Mouse (Mus musculus): ENCODE results near the gene Scd2. TPM values are rescaled to one million over a fixed set of nuclear protein-coding genes. Genes with fewer than 3 reads are reported as not detected.

The Scd2 gene
- polyA plus RNA-seq, 1 experiment from 2014 or later, result 224 TPM

DNA sequence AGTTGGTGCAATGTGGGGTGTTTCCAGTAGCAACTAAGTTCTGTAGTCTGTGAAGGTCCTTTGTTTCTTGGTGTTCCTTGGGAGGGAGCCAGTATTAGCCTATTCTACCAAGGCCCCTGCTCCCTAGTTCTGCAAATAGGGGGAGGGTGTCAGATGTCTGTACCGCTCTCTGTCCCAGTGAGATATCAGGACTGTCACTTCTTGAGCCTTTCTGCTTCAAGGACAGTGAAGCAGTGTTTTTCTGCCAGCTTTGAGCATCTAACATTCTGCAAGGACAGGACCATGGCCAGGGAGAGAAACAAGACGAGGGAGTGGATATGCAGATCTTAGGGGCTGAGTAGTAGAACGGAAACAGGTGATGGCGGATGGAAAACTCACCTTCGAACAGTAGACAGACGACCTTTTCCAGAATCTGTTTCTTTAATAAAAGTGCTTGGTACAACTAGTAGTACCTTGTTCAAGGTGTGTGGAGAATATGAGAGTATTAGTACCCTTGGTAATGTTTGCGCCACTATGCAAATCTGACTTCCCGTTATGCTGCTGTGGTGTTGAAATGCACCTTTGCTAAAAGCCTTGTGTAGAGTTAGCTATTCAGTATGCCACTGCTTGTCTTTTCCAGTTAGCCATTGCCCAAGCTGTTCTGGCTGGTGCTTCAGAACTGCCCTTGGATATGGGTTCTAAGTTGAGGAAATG is 3.7 kb downstream of the Scd2 start:
- H3K27ac ChIP-seq (replicated peaks; ENCODE audit: low read depth, low read length), result no peak overlapping the region

DNA sequence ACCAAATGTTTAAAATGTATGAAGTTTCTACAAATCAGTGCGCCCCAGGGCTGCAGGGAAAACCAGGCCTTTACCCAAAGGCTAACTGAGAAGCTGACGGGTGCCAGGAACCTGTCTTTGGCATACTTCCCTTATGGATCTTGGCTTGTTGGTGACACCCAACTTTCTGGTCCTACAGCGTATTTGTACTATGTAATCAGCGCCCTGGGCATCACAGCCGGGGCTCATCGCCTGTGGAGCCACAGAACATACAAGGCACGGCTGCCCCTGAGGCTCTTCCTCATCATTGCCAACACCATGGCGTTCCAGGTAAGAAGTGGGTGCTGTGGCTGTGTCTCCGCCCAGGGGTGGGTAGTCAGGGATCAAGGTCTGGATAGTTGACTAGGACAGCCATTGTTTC is 4.4 kb downstream of the Scd2 start:
- Histone ChIP-seq H3K9ac (ENCODE audit: low read depth, low read length) (peak overlapping the region; percentile 41), H3K36me3 (ENCODE audit: control insufficient read depth, insufficient read depth, low read length) (peaks cover 81% of the 10 kb centered on the region), H3K4me2 (ENCODE audit: low read depth, low read length) (peak overlapping the region; percentile 82), H3K4me1 (ENCODE audit: control insufficient read depth, insufficient read depth, low read length) (peaks cover 33% of the 10 kb centered on the region), H3K27me3 (replicated peaks; ENCODE audit: control insufficient read depth, insufficient read depth, low read length) (no peaks in the 10 kb centered on the region), H3K4me3 (ENCODE audit: low read depth, low read length) (peak overlapping the region; percentile 71), H3K27ac (replicated peaks; ENCODE audit: low read depth, low read length) (no peak overlapping the region), H3K9me3 (ENCODE audit: control insufficient read depth, low read length) (no peaks in the 10 kb centered on the region)
- 71% methylated on average over 9 of the region's 9 CpGs for WGBS
- DNase-seq (ENCODE audit: low spot score), result no peak
- ATAC-seq (ENCODE audit: low read depth), result no peak

More for the DNA sequence above, 3.7 kb downstream of the Scd2 start:
- Histone ChIP-seq H3K9me3 (ENCODE audit: control insufficient read depth, low read length) (no peaks in the 10 kb centered on the region), H3K27me3 (replicated peaks; ENCODE audit: control insufficient read depth, insufficient read depth, low read length) (no peaks in the 10 kb centered on the region), H3K4me1 (ENCODE audit: control insufficient read depth, insufficient read depth, low read length) (peaks cover 40% of the 10 kb centered on the region), H3K4me2 (ENCODE audit: low read depth, low read length) (peak overlapping the region; percentile 82), H3K4me3 (ENCODE audit: low read depth, low read length) (peak overlapping the region; percentile 71), H3K36me3 (ENCODE audit: control insufficient read depth, insufficient read depth, low read length) (peaks cover 74% of the 10 kb centered on the region), H3K9ac (ENCODE audit: low read depth, low read length) (peak overlapping the region; percentile 89)
- ATAC-seq (ENCODE audit: low read depth) (no peak), DNase-seq (ENCODE audit: low spot score) (no peak)
- WGBS, result 39% methylated on average over 8 of the region's 8 CpGs

DNA sequence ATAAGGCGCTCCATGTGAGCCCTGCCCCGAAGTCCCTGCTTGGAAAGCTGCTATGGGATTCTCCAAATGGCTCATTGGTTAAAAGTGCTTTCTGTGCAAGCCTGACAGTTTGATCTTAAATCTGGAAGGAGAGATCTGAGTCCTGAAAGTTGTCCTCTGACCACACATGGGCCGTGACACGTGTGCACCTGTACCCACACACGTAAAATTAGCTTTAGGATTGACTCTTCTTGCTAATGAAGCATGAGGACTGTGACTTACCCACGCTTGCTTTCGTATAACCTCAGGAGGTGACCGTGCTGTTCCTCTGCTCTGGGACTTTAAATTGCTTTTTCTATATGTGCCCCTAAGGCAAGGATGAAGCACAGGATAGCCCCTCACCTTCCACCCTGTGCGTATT is 5.6 kb downstream of the Scd2 start:
- peak overlapping the region; percentile 37 for H3K9ac ChIP-seq (ENCODE audit: low read depth, low read length)
- peak overlapping the region; percentile 82 for H3K4me2 ChIP-seq (ENCODE audit: low read depth, low read length)
- H3K9me3 ChIP-seq (ENCODE audit: control insufficient read depth, low read length), result no peaks in the 10 kb centered on the region
- H3K4me1 ChIP-seq (ENCODE audit: control insufficient read depth, insufficient read depth, low read length), result peaks cover 31% of the 10 kb centered on the region
- DNase-seq (ENCODE audit: low spot score), result no peak
- WGBS, result 81% methylated on average over 9 of the region's 9 CpGs
- peaks cover 92% of the 10 kb centered on the region for H3K36me3 ChIP-seq (ENCODE audit: control insufficient read depth, insufficient read depth, low read length)
- peak overlapping the region; percentile 71; the same call in 1 of the 2 replicates for H3K4me3 ChIP-seq (ENCODE audit: low read depth, low read length)
- no peak overlapping the region for H3K27ac ChIP-seq (replicated peaks; ENCODE audit: low read depth, low read length)
- no peak for ATAC-seq (ENCODE audit: low read depth)
- H3K27me3 ChIP-seq (replicated peaks; ENCODE audit: control insufficient read depth, insufficient read depth, low read length), result no peaks in the 10 kb centered on the region

DNA sequence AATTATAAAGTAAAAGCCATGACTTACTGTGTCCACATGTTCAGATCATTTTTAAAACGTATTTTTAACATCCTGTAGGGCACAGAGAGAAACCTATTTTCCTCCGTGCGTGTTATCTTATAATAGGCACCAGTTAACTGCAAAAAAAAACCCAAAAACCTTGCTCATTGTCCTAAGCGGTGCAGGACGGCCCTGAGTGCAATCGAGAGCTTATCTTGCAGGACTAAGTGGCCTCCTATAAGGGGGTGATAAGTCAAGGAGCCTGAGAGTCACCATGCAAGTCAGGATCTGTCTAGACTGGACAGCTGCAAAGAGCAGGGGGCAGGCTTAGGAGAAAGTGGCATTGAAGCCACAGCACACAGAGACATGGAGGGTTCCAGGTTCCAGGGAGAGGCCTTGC is 6.4 kb downstream of the Scd2 start:
- no peak for ATAC-seq (ENCODE audit: low read depth)
- WGBS, result 75% methylated on average over 6 of the region's 6 CpGs
- Histone ChIP-seq H3K27me3 (replicated peaks; ENCODE audit: control insufficient read depth, insufficient read depth, low read length) (no peaks in the 10 kb centered on the region), H3K27ac (replicated peaks; ENCODE audit: low read depth, low read length) (no peak overlapping the region), H3K4me2 (ENCODE audit: low read depth, low read length) (no peak overlapping the region; the same call in 1 of the 2 replicates), H3K4me1 (ENCODE audit: control insufficient read depth, insufficient read depth, low read length) (peaks cover 31% of the 10 kb centered on the region), H3K4me3 (ENCODE audit: low read depth, low read length) (no peak overlapping the region), H3K9ac (ENCODE audit: low read depth, low read length) (no peak overlapping the region), H3K36me3 (ENCODE audit: control insufficient read depth, insufficient read depth, low read length) (peaks cover 99% of the 10 kb centered on the region), H3K9me3 (ENCODE audit: control insufficient read depth, low read length) (no peaks in the 10 kb centered on the region)
- no peak for DNase-seq (ENCODE audit: low spot score)

DNA sequence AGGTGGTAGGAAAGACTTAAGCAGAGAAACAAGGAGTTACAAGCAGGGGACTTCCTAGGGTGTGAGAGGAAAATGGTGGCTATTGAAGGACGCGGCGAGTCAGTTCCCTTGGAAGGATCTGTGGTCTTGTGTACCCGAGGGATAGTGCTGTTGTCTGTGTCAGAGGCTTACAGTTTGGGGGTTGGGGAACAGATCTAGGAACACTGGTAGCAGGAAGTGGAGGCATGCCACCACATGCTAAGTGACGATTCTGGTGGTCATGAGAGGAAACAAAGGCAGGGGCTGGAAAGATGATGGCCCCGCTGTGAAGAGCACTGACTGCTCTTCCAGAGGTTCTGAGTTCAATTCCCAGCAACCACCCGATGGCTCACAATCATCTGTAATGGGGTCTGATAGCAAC is 7.0 kb downstream of the Scd2 start:
- no peak overlapping the region for H3K27ac ChIP-seq (replicated peaks; ENCODE audit: low read depth, low read length)
- peaks cover 99% of the 10 kb centered on the region for H3K36me3 ChIP-seq (ENCODE audit: control insufficient read depth, insufficient read depth, low read length)
- H3K27me3 ChIP-seq (replicated peaks; ENCODE audit: control insufficient read depth, insufficient read depth, low read length), result no peaks in the 10 kb centered on the region
- no peak overlapping the region for H3K4me2 ChIP-seq (ENCODE audit: low read depth, low read length)
- no peaks in the 10 kb centered on the region for H3K9me3 ChIP-seq (ENCODE audit: control insufficient read depth, low read length)
- H3K4me3 ChIP-seq (ENCODE audit: low read depth, low read length), result no peak overlapping the region
- no peak for DNase-seq (ENCODE audit: low spot score)
- H3K4me1 ChIP-seq (ENCODE audit: control insufficient read depth, insufficient read depth, low read length), result peaks cover 31% of the 10 kb centered on the region
- no peak for ATAC-seq (ENCODE audit: low read depth)
- 73% methylated on average over 7 of the region's 7 CpGs for WGBS
- H3K9ac ChIP-seq (ENCODE audit: low read depth, low read length), result no peak overlapping the region

DNA sequence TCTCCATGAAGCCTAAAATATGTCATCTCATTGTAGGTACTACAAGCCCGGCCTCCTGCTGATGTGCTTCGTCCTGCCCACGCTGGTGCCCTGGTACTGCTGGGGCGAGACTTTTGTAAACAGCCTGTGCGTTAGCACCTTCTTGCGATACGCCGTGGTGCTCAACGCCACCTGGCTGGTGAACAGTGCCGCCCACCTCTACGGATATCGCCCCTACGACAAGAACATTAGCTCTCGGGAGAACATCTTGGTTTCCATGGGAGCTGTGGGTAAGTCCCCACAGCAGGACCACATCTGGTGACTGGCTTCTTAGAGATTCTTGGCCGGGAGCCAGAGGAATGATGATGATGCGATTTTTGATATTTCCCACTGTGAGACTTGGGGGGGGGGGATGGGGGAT is 7.7 kb downstream of the Scd2 start:
- WGBS, result 60% methylated on average over 16 of the region's 16 CpGs
- no peaks in the 10 kb centered on the region for H3K27me3 ChIP-seq (replicated peaks; ENCODE audit: control insufficient read depth, insufficient read depth, low read length)
- ATAC-seq (ENCODE audit: low read depth) (no peak), DNase-seq (ENCODE audit: low spot score) (peak; percentile 67)
- H3K27ac ChIP-seq (replicated peaks; ENCODE audit: low read depth, low read length), result no peak overlapping the region
- 0 out of 2 replicates have a peak overlapping the region, but pooled peaks have one; percentile 14 for H3K4me2 ChIP-seq (ENCODE audit: low read depth, low read length)
- H3K9ac ChIP-seq (ENCODE audit: low read depth, low read length), result no peak overlapping the region
- no peaks in the 10 kb centered on the region for H3K9me3 ChIP-seq (ENCODE audit: control insufficient read depth, low read length)
- peaks cover 99% of the 10 kb centered on the region for H3K36me3 ChIP-seq (ENCODE audit: control insufficient read depth, insufficient read depth, low read length)
- H3K4me3 ChIP-seq (ENCODE audit: low read depth, low read length), result no peak overlapping the region
- peaks cover 31% of the 10 kb centered on the region for H3K4me1 ChIP-seq (ENCODE audit: control insufficient read depth, insufficient read depth, low read length)

DNA sequence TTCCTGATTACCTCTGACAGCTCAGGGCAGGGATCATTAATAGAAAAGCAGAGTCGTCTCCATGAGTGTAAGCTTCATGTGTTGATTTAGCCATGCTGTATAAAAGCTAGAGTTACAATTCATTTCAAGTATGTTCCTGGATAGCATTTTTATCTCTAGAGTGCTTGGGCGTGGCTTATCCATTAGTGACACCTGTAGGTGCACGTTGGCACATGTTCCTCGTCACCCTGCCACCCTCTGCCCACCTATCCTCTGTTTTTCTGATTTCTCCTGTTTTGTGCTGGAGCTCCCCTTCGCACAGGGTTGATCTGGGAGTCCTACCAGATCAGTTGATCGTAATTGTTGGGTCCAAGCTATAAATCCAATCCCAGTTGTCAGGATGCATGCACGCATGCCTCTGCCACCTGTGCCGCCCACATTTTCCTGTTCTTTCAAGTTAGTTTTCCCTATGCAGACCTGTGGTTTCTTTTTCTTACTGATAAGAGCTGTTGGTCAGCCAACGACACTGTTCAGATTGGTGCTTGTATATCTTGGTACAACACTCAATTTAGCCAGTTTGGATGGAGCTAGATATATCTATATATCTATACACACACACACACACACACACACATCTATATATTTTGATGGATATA is 8.3 kb downstream of the Scd2 start:
- Histone ChIP-seq H3K36me3 (ENCODE audit: control insufficient read depth, insufficient read depth, low read length) (peaks cover 99% of the 10 kb centered on the region), H3K9ac (ENCODE audit: low read depth, low read length) (no peak overlapping the region), H3K9me3 (ENCODE audit: control insufficient read depth, low read length) (no peaks in the 10 kb centered on the region), H3K27me3 (replicated peaks; ENCODE audit: control insufficient read depth, insufficient read depth, low read length) (no peaks in the 10 kb centered on the region), H3K27ac (replicated peaks; ENCODE audit: low read depth, low read length) (no peak overlapping the region), H3K4me2 (ENCODE audit: low read depth, low read length) (no peak overlapping the region), H3K4me1 (ENCODE audit: control insufficient read depth, insufficient read depth, low read length) (peaks cover 25% of the 10 kb centered on the region), H3K4me3 (ENCODE audit: low read depth, low read length) (no peak overlapping the region)
- DNase-seq (ENCODE audit: low spot score), result no peak
- WGBS, result 75% methylated on average over 9 of the region's 9 CpGs
- no peak for ATAC-seq (ENCODE audit: low read depth)

DNA sequence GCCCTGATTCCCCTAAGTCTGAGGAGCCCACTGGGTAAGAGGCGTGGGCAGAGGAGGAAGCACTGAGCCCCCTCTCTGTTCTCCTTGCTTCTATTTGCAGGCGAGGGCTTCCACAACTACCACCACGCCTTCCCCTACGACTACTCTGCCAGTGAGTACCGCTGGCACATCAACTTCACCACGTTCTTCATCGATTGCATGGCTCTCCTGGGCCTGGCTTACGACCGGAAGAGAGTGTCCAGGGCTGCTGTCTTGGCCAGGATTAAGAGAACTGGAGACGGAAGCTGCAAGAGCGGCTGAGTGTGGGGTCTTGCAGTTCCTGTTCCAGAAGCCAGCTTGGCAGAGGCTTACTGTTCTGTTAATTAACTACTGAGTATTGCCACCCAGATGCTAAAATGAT is 9.4 kb downstream of the Scd2 start:
- H3K9me3 ChIP-seq (ENCODE audit: control insufficient read depth, low read length), result no peaks in the 10 kb centered on the region
- DNase-seq (ENCODE audit: low spot score), result no peak
- WGBS, result 76% methylated on average over 11 of the region's 11 CpGs
- H3K9ac ChIP-seq (ENCODE audit: low read depth, low read length), result no peak overlapping the region
- peaks cover 99% of the 10 kb centered on the region for H3K36me3 ChIP-seq (ENCODE audit: control insufficient read depth, insufficient read depth, low read length)
- ATAC-seq (ENCODE audit: low read depth), result no peak
- no peaks in the 10 kb centered on the region for H3K27me3 ChIP-seq (replicated peaks; ENCODE audit: control insufficient read depth, insufficient read depth, low read length)
- H3K27ac ChIP-seq (replicated peaks; ENCODE audit: low read depth, low read length), result peak overlapping the region; percentile 17; the same call in 1 of the 2 replicates
- H3K4me2 ChIP-seq (ENCODE audit: low read depth, low read length), result no peak overlapping the region
- no peak overlapping the region for H3K4me3 ChIP-seq (ENCODE audit: low read depth, low read length)
- peaks cover 16% of the 10 kb centered on the region for H3K4me1 ChIP-seq (ENCODE audit: control insufficient read depth, insufficient read depth, low read length)

All from embryonic facial prominence, embryonic 14.5 days (tissue).